Mouse (Mus musculus) spleen, embryonic (tissue): ENCODE data around the gene Sec61a1.

ENCODE experiments used
- CTCF ChIA-PET: fragments of 350-600 bp; sonication (Branson Sonifier 250); formaldehyde crosslinking; loops from one replicate; lab custom pipeline; 2022; lab: Charles Lee

The Sec61a1 gene

GRCm38 (mm10) chr6:88518404-88519263, at the start of gene Sec61a1:
TSS of gene Sec61a1 (minus strand) at chr6:88518905.
- CTCF ChIA-PET: no interaction called here

GRCm38 (mm10) chr6:88566676-88567075, 48.0 kb upstream of the Sec61a1 start:
- CTCF ChIA-PET: no interaction called here

GRCm38 (mm10) chr6:88565033-88565432, 46.3 kb upstream of the Sec61a1 start:
- CTCF ChIA-PET: no interaction called here

GRCm38 (mm10) chr6:88560156-88560555, 41.5 kb upstream of the Sec61a1 start:
- CTCF ChIA-PET: no interaction called here

GRCm38 (mm10) chr6:88559688-88560087, 41.0 kb upstream of the Sec61a1 start:
- CTCF ChIA-PET: no interaction called here

- CTCF ChIA-PET: no interaction called here
These were observed 39.4 kb upstream of the Sec61a1 start for GRCm38 (mm10) chr6:88558076-88558475.

GRCm38 (mm10) chr6:88557548-88557947, 38.8 kb upstream of the Sec61a1 start:
- CTCF ChIA-PET: no interaction called here

GRCm38 (mm10) chr6:88549916-88550315, 31.2 kb upstream of the Sec61a1 start:
- CTCF ChIA-PET: interaction anchor here (0.6 kb wide), 1 partner anchor 262 kb away, joined by 3 read pairs; no protein-coding TSS in a partner anchor

- CTCF ChIA-PET: interaction anchor here (0.6 to 0.7 kb wide), 2 partner anchors 263 to 809 kb away, joined by 3 to 4 read pairs; no protein-coding TSS in a partner anchor
These were observed 30.6 kb upstream of the Sec61a1 start for GRCm38 (mm10) chr6:88549137-88549814.

- CTCF ChIA-PET: no interaction called here
These were observed 29.8 kb upstream of the Sec61a1 start for GRCm38 (mm10) chr6:88548405-88549049.

GRCm38 (mm10) chr6:88545397-88545790, 26.7 kb upstream of the Sec61a1 start:
- CTCF ChIA-PET: no interaction called here

GRCm38 (mm10) chr6:88544644-88545396, 26.1 kb upstream of the Sec61a1 start:
- CTCF ChIA-PET: no interaction called here

GRCm38 (mm10) chr6:88544241-88544640, 25.5 kb upstream of the Sec61a1 start:
- CTCF ChIA-PET: no interaction called here

- CTCF ChIA-PET: no interaction called here
These were observed 21.5 kb upstream of the Sec61a1 start for GRCm38 (mm10) chr6:88540093-88540755.

GRCm38 (mm10) chr6:88530306-88530705, 11.6 kb upstream of the Sec61a1 start:
- CTCF ChIA-PET: interaction anchor here (0.7 kb wide), 1 partner anchor 397 kb away, joined by 3 read pairs; no protein-coding TSS in a partner anchor

- CTCF ChIA-PET: no interaction called here
These were observed 5.4 kb upstream of the Sec61a1 start for GRCm38 (mm10) chr6:88524056-88524455.

GRCm38 (mm10) chr6:88523451-88523850, 4.7 kb upstream of the Sec61a1 start:
- CTCF ChIA-PET: no interaction called here

- CTCF ChIA-PET: no interaction called here
These were observed 4.3 kb upstream of the Sec61a1 start for GRCm38 (mm10) chr6:88523043-88523442.

- CTCF ChIA-PET: no interaction called here
These were observed 3.9 kb upstream of the Sec61a1 start for GRCm38 (mm10) chr6:88522606-88523005.

GRCm38 (mm10) chr6:88521821-88522220, 3.1 kb upstream of the Sec61a1 start:
- CTCF ChIA-PET: interaction anchor here (0.6 kb wide), 1 partner anchor 60 kb away, joined by 7 read pairs; no protein-coding TSS in a partner anchor
